Mouse (Mus musculus) forelimb bud, embryonic 11.5 days (tissue): Measurements from ENCODE around the gene Prpf38b.

Source experiments
- DNase-seq: peaks from one replicate; pipeline ENCODE4 v3.0.0-alpha.2; 2012; ENCODE audit warnings: low read depth, low spot score

The Prpf38b gene

GRCm38 (mm10) chr3:108911548-108912413 is at the start of gene Prpf38b:
TSS of gene Prpf38b (minus strand) at chr3:108911727.
- peak; percentile 95 for DNase-seq

- no peak for DNase-seq
Observed at GRCm38 (mm10) chr3:108961226-108961625, 49.7 kb upstream of the Prpf38b start.

GRCm38 (mm10) chr3:108959680-108960295 is 48.3 kb upstream of the Prpf38b start:
- no peak for DNase-seq

- DNase-seq: no peak
Observed at GRCm38 (mm10) chr3:108957976-108958375, 46.4 kb upstream of the Prpf38b start.

- no peak for DNase-seq
Observed at GRCm38 (mm10) chr3:108940996-108941395, 29.5 kb upstream of the Prpf38b start.

GRCm38 (mm10) chr3:108940001-108940633 is 28.6 kb upstream of the Prpf38b start, which contains the start of gene Gm9857:
TSS of gene Gm9857 (minus strand) at chr3:108940445.
- peak; percentile 41 for DNase-seq

GRCm38 (mm10) chr3:108939573-108939972 is 28.0 kb upstream of the Prpf38b start, which contains the start of gene Henmt1:
TSS of gene Henmt1 (plus strand) at chr3:108939873.
- no peak for DNase-seq

GRCm38 (mm10) chr3:108938691-108939090 is 27.2 kb upstream of the Prpf38b start:
- no peak for DNase-seq

- DNase-seq: no peak
Observed at GRCm38 (mm10) chr3:108933557-108933956, 22.0 kb upstream of the Prpf38b start.

GRCm38 (mm10) chr3:108926308-108926707 is 14.8 kb upstream of the Prpf38b start:
- no peak for DNase-seq

- no peak for DNase-seq
Observed at GRCm38 (mm10) chr3:108925677-108926076, 14.2 kb upstream of the Prpf38b start.

GRCm38 (mm10) chr3:108921822-108922221 is 10.3 kb upstream of the Prpf38b start:
- no peak for DNase-seq

- no peak for DNase-seq
Observed at GRCm38 (mm10) chr3:108920442-108921070, 9.0 kb upstream of the Prpf38b start.

- no peak for DNase-seq
Observed at GRCm38 (mm10) chr3:108918852-108919251, 7.3 kb upstream of the Prpf38b start.

GRCm38 (mm10) chr3:108917986-108918385 is 6.5 kb upstream of the Prpf38b start:
- DNase-seq: no peak

GRCm38 (mm10) chr3:108916857-108917256 is 5.3 kb upstream of the Prpf38b start:
- no peak for DNase-seq

GRCm38 (mm10) chr3:108915999-108916398 is 4.5 kb upstream of the Prpf38b start:
- DNase-seq: no peak

GRCm38 (mm10) chr3:108911081-108911547 is 413 bp downstream of the Prpf38b start:
- peak; percentile 62 for DNase-seq

GRCm38 (mm10) chr3:108910303-108911080 is 1.0 kb downstream of the Prpf38b start:
- no peak for DNase-seq

GRCm38 (mm10) chr3:108902934-108903333 is 8.6 kb downstream of the Prpf38b start:
- no peak for DNase-seq

GRCm38 (mm10) chr3:108902038-108902437 is 9.5 kb downstream of the Prpf38b start:
- no peak for DNase-seq
